Mouse (Mus musculus): ENCODE results near the gene B130006D01Rik. TPM values are rescaled to one million over a fixed set of nuclear protein-coding genes. Genes with fewer than 3 reads are reported as not detected.

Gene B130006D01Rik
- polyA plus RNA-seq, 1 experiment from 2014 or later: 0.31 TPM

GRCm38 (mm10) chr11:95760521-95760920 is 37.1 kb downstream of the B130006D01Rik start:
- DNase-seq (no peak), ATAC-seq (no peak)
- Histone ChIP-seq H3K9ac (replicated peaks) (no peak overlapping the region), H3K27ac (ENCODE audit: low read depth) (no peak overlapping the region), H3K27me3 (ENCODE audit: insufficient read depth, low read length) (no peaks in the 10 kb centered on the region), H3K4me2 (ENCODE audit: low read depth, low read length) (no peak overlapping the region), H3K36me3 (replicated peaks; ENCODE audit: insufficient read depth, low read length) (peaks cover 41% of the 10 kb centered on the region), H3K9me3 (ENCODE audit: low read length) (no peaks in the 10 kb centered on the region), H3K4me1 (ENCODE audit: insufficient read depth) (no peaks in the 10 kb centered on the region), H3K4me3 (ENCODE audit: low read depth, low read length) (no peak overlapping the region)
- WGBS (ENCODE audit: insufficient replicate concordance): 82% methylated on average over 5 of the region's 5 CpGs
- TF ChIP-seq EP300 (IDR thresholded peaks at IDR 0.05; ENCODE audit: low read depth): no peak
- no peak for TF ChIP-seq CTCF (IDR thresholded peaks at IDR 0.05; ENCODE audit: low read depth)

GRCm38 (mm10) chr11:95762996-95763395 is 39.6 kb downstream of the B130006D01Rik start:
- DNase-seq (no peak), ATAC-seq (no peak)
- no peaks in the 10 kb centered on the region for H3K27me3 ChIP-seq (ENCODE audit: insufficient read depth, low read length)
- H3K27ac ChIP-seq (ENCODE audit: low read depth): no peak overlapping the region
- WGBS (ENCODE audit: insufficient replicate concordance): 92% methylated on average over 4 of the region's 4 CpGs
- no peak overlapping the region for H3K9ac ChIP-seq (replicated peaks)
- no peaks in the 10 kb centered on the region for H3K9me3 ChIP-seq (ENCODE audit: low read length)
- no peaks in the 10 kb centered on the region for H3K4me1 ChIP-seq (ENCODE audit: insufficient read depth)
- no peak for TF ChIP-seq CTCF (IDR thresholded peaks at IDR 0.05; ENCODE audit: low read depth)
- no peak for TF ChIP-seq EP300 (IDR thresholded peaks at IDR 0.05; ENCODE audit: low read depth)
- no peak overlapping the region for H3K4me2 ChIP-seq (ENCODE audit: low read depth, low read length)
- peaks cover 39% of the 10 kb centered on the region for H3K36me3 ChIP-seq (replicated peaks; ENCODE audit: insufficient read depth, low read length)
- H3K4me3 ChIP-seq (ENCODE audit: low read depth, low read length): no peak overlapping the region

GRCm38 (mm10) chr11:95764806-95765205 is 41.4 kb downstream of the B130006D01Rik start:
- Histone ChIP-seq H3K27ac (ENCODE audit: low read depth) (no peak overlapping the region), H3K9ac (replicated peaks) (no peak overlapping the region), H3K4me3 (ENCODE audit: low read depth, low read length) (no peak overlapping the region), H3K36me3 (replicated peaks; ENCODE audit: insufficient read depth, low read length) (peaks cover 48% of the 10 kb centered on the region), H3K4me1 (ENCODE audit: insufficient read depth) (no peaks in the 10 kb centered on the region), H3K27me3 (ENCODE audit: insufficient read depth, low read length) (no peaks in the 10 kb centered on the region), H3K9me3 (ENCODE audit: low read length) (no peaks in the 10 kb centered on the region), H3K4me2 (ENCODE audit: low read depth, low read length) (no peak overlapping the region)
- ATAC-seq (no peak), DNase-seq (no peak)
- TF ChIP-seq EP300 (IDR thresholded peaks at IDR 0.05; ENCODE audit: low read depth): no peak
- no peak for TF ChIP-seq CTCF (IDR thresholded peaks at IDR 0.05; ENCODE audit: low read depth)
- WGBS (ENCODE audit: insufficient replicate concordance): 91% methylated on average over 8 of the region's 8 CpGs

GRCm38 (mm10) chr11:95765334-95765733 is 41.9 kb downstream of the B130006D01Rik start:
- ATAC-seq: no peak
- H3K9me3 ChIP-seq (ENCODE audit: low read length): no peaks in the 10 kb centered on the region
- no peak overlapping the region for H3K9ac ChIP-seq (replicated peaks)
- TF ChIP-seq EP300 (IDR thresholded peaks at IDR 0.05; ENCODE audit: low read depth) (no peak), CTCF (IDR thresholded peaks at IDR 0.05; ENCODE audit: low read depth) (no peak)
- no peak overlapping the region for H3K27ac ChIP-seq (ENCODE audit: low read depth)
- DNase-seq: no peak
- no peak overlapping the region for H3K4me3 ChIP-seq (ENCODE audit: low read depth, low read length)
- H3K4me2 ChIP-seq (ENCODE audit: low read depth, low read length): no peak overlapping the region
- peaks cover 49% of the 10 kb centered on the region for H3K36me3 ChIP-seq (replicated peaks; ENCODE audit: insufficient read depth, low read length)
- WGBS (ENCODE audit: insufficient replicate concordance): 68% methylated on average over 10 of the region's 10 CpGs
- no peaks in the 10 kb centered on the region for H3K4me1 ChIP-seq (ENCODE audit: insufficient read depth)
- no peaks in the 10 kb centered on the region for H3K27me3 ChIP-seq (ENCODE audit: insufficient read depth, low read length)

- Histone ChIP-seq H3K27ac (ENCODE audit: low read depth) (no peak overlapping the region), H3K4me2 (ENCODE audit: low read depth, low read length) (no peak overlapping the region), H3K4me1 (ENCODE audit: insufficient read depth) (no peaks in the 10 kb centered on the region), H3K27me3 (ENCODE audit: insufficient read depth, low read length) (no peaks in the 10 kb centered on the region), H3K4me3 (ENCODE audit: low read depth, low read length) (no peak overlapping the region), H3K9ac (replicated peaks) (no peak overlapping the region), H3K36me3 (replicated peaks; ENCODE audit: insufficient read depth, low read length) (peaks cover 41% of the 10 kb centered on the region), H3K9me3 (ENCODE audit: low read length) (no peaks in the 10 kb centered on the region)
- 78% methylated on average over 6 of the region's 6 CpGs for WGBS (ENCODE audit: insufficient replicate concordance)
- ATAC-seq: no peak
- DNase-seq: no peak
- no peak for TF ChIP-seq EP300 (IDR thresholded peaks at IDR 0.05; ENCODE audit: low read depth)
- TF ChIP-seq CTCF (IDR thresholded peaks at IDR 0.05; ENCODE audit: low read depth): no peak
Observed at GRCm38 (mm10) chr11:95768244-95768643, 44.9 kb downstream of the B130006D01Rik start.

GRCm38 (mm10) chr11:95769208-95769607 is 45.8 kb downstream of the B130006D01Rik start:
- WGBS (ENCODE audit: insufficient replicate concordance): 90% methylated on average over 10 of the region's 10 CpGs
- no peak for TF ChIP-seq CTCF (IDR thresholded peaks at IDR 0.05; ENCODE audit: low read depth)
- no peak for TF ChIP-seq EP300 (IDR thresholded peaks at IDR 0.05; ENCODE audit: low read depth)
- H3K27ac ChIP-seq (ENCODE audit: low read depth): no peak overlapping the region

More at GRCm38 (mm10) chr11:95769208-95769607, 45.8 kb downstream of the B130006D01Rik start:
- Histone ChIP-seq H3K36me3 (replicated peaks; ENCODE audit: insufficient read depth, low read length) (peaks cover 31% of the 10 kb centered on the region), H3K4me1 (ENCODE audit: insufficient read depth) (no peaks in the 10 kb centered on the region), H3K4me2 (ENCODE audit: low read depth, low read length) (no peak overlapping the region), H3K9ac (replicated peaks) (no peak overlapping the region), H3K4me3 (ENCODE audit: low read depth, low read length) (no peak overlapping the region), H3K9me3 (ENCODE audit: low read length) (no peaks in the 10 kb centered on the region), H3K27me3 (ENCODE audit: insufficient read depth, low read length) (no peaks in the 10 kb centered on the region)
- DNase-seq (no peak), ATAC-seq (no peak)
